Mouse (Mus musculus) liver, adult 2 months (tissue): ENCODE data around the gene Rrp36.

Experiments used
- CTCF ChIP-seq: fragments of 200-500 bp; IDR thresholded peaks from 2 replicates; pipeline ENCODE4 v1.5.1; 2011; ENCODE audit warnings: low read depth, low read length, control low read depth
- POLR2A ChIP-seq: fragments of 200-500 bp; IDR thresholded peaks from 2 replicates; pipeline ENCODE4 v1.6.1; 2011; ENCODE audit warnings: low read length, control low read depth; ENCODE audit not compliant: insufficient read depth; ENCODE audit errors: extremely low read depth

DNA sequence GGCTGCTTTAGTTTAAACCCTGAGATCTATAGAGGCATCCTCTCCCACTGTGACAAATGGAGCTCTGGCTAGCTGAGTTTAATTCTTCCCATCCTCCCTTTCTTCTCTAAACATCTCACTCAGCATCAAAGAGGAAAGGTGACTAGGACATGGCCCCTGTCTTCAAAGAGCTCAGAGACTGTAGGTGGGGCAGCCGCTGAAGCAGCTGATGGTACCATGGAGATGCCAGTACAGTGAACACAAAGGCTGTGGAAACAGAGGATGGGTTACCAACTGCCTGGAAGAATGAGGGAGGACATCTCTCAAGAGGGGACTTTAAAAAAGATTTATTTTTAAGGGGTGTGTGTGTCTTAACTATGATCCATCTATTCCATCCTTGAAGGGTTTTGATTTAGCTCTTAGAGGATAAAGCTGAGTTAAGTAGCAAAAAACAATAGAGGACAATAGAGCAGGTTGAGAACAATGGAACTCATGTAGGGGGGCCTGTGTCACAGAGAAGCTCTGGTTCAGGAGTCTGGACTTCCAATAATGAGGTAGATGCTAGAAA is 20.4 kb upstream of the Rrp36 start:
- no peak for TF ChIP-seq POLR2A
- TF ChIP-seq CTCF: no peak
